Mouse (Mus musculus) megakaryocyte, embryonic 14.5 days (primary cell): ENCODE measurements at regions not wholly inside any gene's neighbourhood (a gene's known extent, or its start where the extent isn't known, plus 50 kb on each side); places are given as distances from the start of the nearest gene placed in this dataset.

Experiments used
- FLI1 ChIP-seq: IDR thresholded peaks from 2 replicates; pipeline ENCODE4 v1.6.1; 2012; ENCODE audit warnings: low read length, inconsistent platforms, mixed read lengths
- GATA1 ChIP-seq: IDR thresholded peaks from 3 replicates; pipeline ENCODE4 v1.6.1; 2012; ENCODE audit warnings: mixed read lengths, low read length, inconsistent platforms, borderline replicate concordance

- TF ChIP-seq FLI1 = no peak
- no peak for TF ChIP-seq GATA1
Measured at GRCm38 (mm10) chr2:166426960-166427359, 271.5 kb upstream of the Sulf2 start.
